Mouse (Mus musculus) 3T3-L1 (cell line): ENCODE measurements around the gene Dpyd.
A peak's percentile ranks its signal among the peaks of the same experiment; 100 is the strongest.

Experiments
- DNase-seq: peaks from one replicate; pipeline ENCODE4 v3.0.0-alpha.2; 2015; ENCODE audit warnings: low read depth, low spot score

Dpyd gene

GRCm38 (mm10) chr3:119361555-119362385 lies 799.8 kb downstream of the Dpyd start:
- DNase-seq: no peak

- DNase-seq: no peak
Observed at GRCm38 (mm10) chr3:119362392-119362791, 800.5 kb downstream of the Dpyd start.

- no peak for DNase-seq
Observed at GRCm38 (mm10) chr3:119368931-119369330, 807.0 kb downstream of the Dpyd start.

- DNase-seq: no peak
Observed at GRCm38 (mm10) chr3:119381119-119381518, 819.2 kb downstream of the Dpyd start.

- DNase-seq: no peak
Observed at GRCm38 (mm10) chr3:119382395-119382794, 820.5 kb downstream of the Dpyd start.

GRCm38 (mm10) chr3:119387332-119388105 lies 825.6 kb downstream of the Dpyd start:
- no peak for DNase-seq

GRCm38 (mm10) chr3:119397205-119397604 lies 835.3 kb downstream of the Dpyd start:
- DNase-seq: no peak

- DNase-seq: no peak
Observed at GRCm38 (mm10) chr3:119402836-119403728, 841.2 kb downstream of the Dpyd start.

GRCm38 (mm10) chr3:119419087-119419709 lies 857.3 kb downstream of the Dpyd start:
- no peak for DNase-seq

- no peak for DNase-seq
Observed at GRCm38 (mm10) chr3:119419745-119420144, 857.8 kb downstream of the Dpyd start.

- no peak for DNase-seq
Observed at GRCm38 (mm10) chr3:119431339-119431738, 869.4 kb downstream of the Dpyd start.

- DNase-seq: no peak
Observed at GRCm38 (mm10) chr3:119431757-119432156, 869.8 kb downstream of the Dpyd start.

- no peak for DNase-seq
Observed at GRCm38 (mm10) chr3:119447559-119447958, 885.6 kb downstream of the Dpyd start.

- no peak for DNase-seq
Observed at GRCm38 (mm10) chr3:119464073-119464472, 902.1 kb downstream of the Dpyd start.

GRCm38 (mm10) chr3:119464479-119464878 lies 902.5 kb downstream of the Dpyd start:
- DNase-seq: no peak

- peak; percentile 6 for DNase-seq
Observed at GRCm38 (mm10) chr3:119467723-119468122, 905.8 kb downstream of the Dpyd start.
